ENCODE assay signal across 12 mouse cellular contexts in genomic region chr7:143592255-143592654, GRCm38 (mm10). TPM values are rescaled to one million over a fixed set of nuclear protein-coding genes. Genes with fewer than 3 reads are reported as not detected.
"Had no signal": no experiment of that assay in that cellular context is flagged by ENCODE, and none has a peak within 500 bp of the region (broad histone marks: within the 10 kb centered on the region; RNA-seq: fewer than 3 reads in every experiment).

No protein-coding gene starts in this region.

- ATAC-seq: liver, embryonic 12.5 days; midbrain, embryonic 13.5 days had no signal

- H3K27ac ChIP-seq: left cerebral cortex, adult 2 months; limb, embryonic 10.5 days; liver, embryonic 12.5 days; macrophage; midbrain, embryonic 13.5 days had no signal

- H3K4me1 ChIP-seq: limb, embryonic 10.5 days had no signal

- H3K4me3 ChIP-seq: left cerebral cortex, adult 2 months; limb, embryonic 10.5 days; liver, embryonic 12.5 days; midbrain, embryonic 13.5 days had no signal

- H3K4me2 ChIP-seq: liver, embryonic 12.5 days; lung, embryonic 14.5 days; midbrain, embryonic 13.5 days had no signal

- H3K9ac ChIP-seq: liver, embryonic 12.5 days; lung, embryonic 14.5 days; midbrain, embryonic 13.5 days had no signal

- H3K9me3 ChIP-seq: limb, embryonic 10.5 days; liver, embryonic 12.5 days; midbrain, embryonic 13.5 days had no signal

- DNase-seq: kidney, adult 18-20 months; kidney, postnatal 14 days; lung, embryonic 14.5 days; lung, postnatal 10 days; right cerebral cortex, postnatal 4 days; spleen, adult 18-20 months; thymus, postnatal 4 days had no signal

- H3K27me3 ChIP-seq: liver, embryonic 12.5 days; midbrain, embryonic 13.5 days had no signal

RNA-seq across cellular contexts. Expression of gene Tnfrsf26, which starts 36.3 kb away (rescaled TPM):
- total RNA-seq: left cerebral cortex, adult 2 months had no signal
